23 mouse cellular contexts compared by ENCODE assay signal in genomic region chr4:123960955-123961354, GRCm38 (mm10). TPM values are rescaled to one million over a fixed set of nuclear protein-coding genes. Genes with fewer than 3 reads are reported as not detected.
DNase-seq lines count a peak whose midpoint lies in the region; ATAC-seq and TF ChIP-seq lines count a peak whose summit lies in the region.
"Had no signal": no experiment of that assay in that cellular context is flagged by ENCODE, and none has a peak within 500 bp of the region (broad histone marks: within the 10 kb centered on the region; RNA-seq: fewer than 3 reads in every experiment).

No protein-coding gene starts in this region.

- H3K4me2 ChIP-seq in embryonic facial prominence, embryonic 11.5 days (ENCODE audit: low read depth, low read length) = no peak overlapping the region
- 0 out of 2 replicates have a peak overlapping the region, but pooled peaks have one; percentile 13 for H3K4me2 ChIP-seq in heart, embryonic 16.5 days (ENCODE audit: low read depth, low read length)
- H3K4me2 ChIP-seq in lung, embryonic 14.5 days = no peak overlapping the region
- no peak overlapping the region for H3K4me2 ChIP-seq in embryonic facial prominence, embryonic 14.5 days (ENCODE audit: low read depth, low read length)
- H3K4me2 ChIP-seq: forebrain, embryonic 13.5 days; hindbrain, embryonic 12.5 days had no signal

- 63% methylated on average over 4 of the region's 4 CpGs for WGBS in embryonic facial prominence, embryonic 11.5 days
- 72% methylated on average over 4 of the region's 4 CpGs for WGBS in embryonic facial prominence, embryonic 10.5 days
- 44% methylated on average over 4 of the region's 4 CpGs for WGBS in heart, embryonic 16.5 days
- 36% methylated on average over 4 of the region's 4 CpGs for WGBS in lung, embryonic 14.5 days
- WGBS in embryonic facial prominence, embryonic 14.5 days = 36% methylated on average over 4 of the region's 4 CpGs

- peaks cover 5% of the 10 kb centered on the region for H3K27me3 ChIP-seq in embryonic facial prominence, embryonic 11.5 days (ENCODE audit: control insufficient read depth, insufficient read depth, low read length)
- H3K27me3 ChIP-seq in embryonic facial prominence, embryonic 10.5 days (replicated peaks; ENCODE audit: low read depth, poor library complexity, severe bottlenecking) = peaks cover 63% of the 10 kb centered on the region
- peaks cover 8% of the 10 kb centered on the region for H3K27me3 ChIP-seq in heart, embryonic 16.5 days (ENCODE audit: control insufficient read depth, insufficient read depth, low read length)
- peaks cover 8% of the 10 kb centered on the region for H3K27me3 ChIP-seq in lung, embryonic 14.5 days (ENCODE audit: insufficient read depth, low read length)
- peaks cover 10% of the 10 kb centered on the region for H3K27me3 ChIP-seq in embryonic facial prominence, embryonic 14.5 days (replicated peaks; ENCODE audit: control insufficient read depth, insufficient read depth, low read length)

- no peak overlapping the region for H3K9ac ChIP-seq in embryonic facial prominence, embryonic 11.5 days (replicated peaks; ENCODE audit: low read length)
- H3K9ac ChIP-seq in heart, embryonic 16.5 days (ENCODE audit: low read length) = no peak overlapping the region
- H3K9ac ChIP-seq in lung, embryonic 14.5 days = no peak overlapping the region
- no peak overlapping the region for H3K9ac ChIP-seq in embryonic facial prominence, embryonic 14.5 days (ENCODE audit: low read depth, low read length)
- H3K9ac ChIP-seq: forebrain, embryonic 13.5 days; hindbrain, embryonic 12.5 days had no signal

- ATAC-seq in embryonic facial prominence, embryonic 11.5 days (replicated peaks; ENCODE audit: insufficient number of reproducible peaks, low FRiP score, low TSS enrichment, low read depth) = no peak
- ATAC-seq in heart, embryonic 16.5 days (replicated peaks; ENCODE audit: extremely low read depth, insufficient read depth, low FRiP score) = no peak
- ATAC-seq in lung, embryonic 14.5 days (ENCODE audit: insufficient read depth) = no peak
- no peak for ATAC-seq in embryonic facial prominence, embryonic 14.5 days (ENCODE audit: low read depth)
- ATAC-seq: forebrain, embryonic 13.5 days had no signal

- no peaks in the 10 kb centered on the region for H3K36me3 ChIP-seq in embryonic facial prominence, embryonic 11.5 days (replicated peaks; ENCODE audit: control insufficient read depth, insufficient read depth, low read depth, low read length)
- H3K36me3 ChIP-seq in embryonic facial prominence, embryonic 10.5 days (replicated peaks) = no peaks in the 10 kb centered on the region
- no peaks in the 10 kb centered on the region for H3K36me3 ChIP-seq in heart, embryonic 16.5 days (ENCODE audit: control insufficient read depth, insufficient read depth)
- H3K36me3 ChIP-seq in lung, embryonic 14.5 days (ENCODE audit: insufficient read depth) = no peaks in the 10 kb centered on the region
- H3K36me3 ChIP-seq in embryonic facial prominence, embryonic 14.5 days (ENCODE audit: control insufficient read depth, insufficient read depth, low read length) = no peaks in the 10 kb centered on the region
- H3K36me3 ChIP-seq: G1E; hindbrain, embryonic 12.5 days had no signal

- H3K4me3 ChIP-seq in embryonic facial prominence, embryonic 11.5 days (ENCODE audit: low read depth, low read length) = no peak overlapping the region
- no peak overlapping the region for H3K4me3 ChIP-seq in embryonic facial prominence, embryonic 10.5 days
- H3K4me3 ChIP-seq in heart, embryonic 16.5 days (ENCODE audit: low read length) = no peak overlapping the region
- no peak overlapping the region for H3K4me3 ChIP-seq in lung, embryonic 14.5 days (ENCODE audit: low read depth, low read length)
- no peak overlapping the region for H3K4me3 ChIP-seq in embryonic facial prominence, embryonic 14.5 days (ENCODE audit: low read depth, low read length)
- H3K4me3 ChIP-seq: forebrain, embryonic 13.5 days; heart, adult 2 months; hindbrain, embryonic 12.5 days had no signal

- no peaks in the 10 kb centered on the region for H3K9me3 ChIP-seq in embryonic facial prominence, embryonic 11.5 days (replicated peaks; ENCODE audit: control insufficient read depth, low read length)
- H3K9me3 ChIP-seq in embryonic facial prominence, embryonic 10.5 days = no peaks in the 10 kb centered on the region
- H3K9me3 ChIP-seq in heart, embryonic 16.5 days (replicated peaks; ENCODE audit: control insufficient read depth, low read length) = no peaks in the 10 kb centered on the region
- H3K9me3 ChIP-seq in lung, embryonic 14.5 days (ENCODE audit: low read depth, low read length) = no peaks in the 10 kb centered on the region
- no peaks in the 10 kb centered on the region for H3K9me3 ChIP-seq in embryonic facial prominence, embryonic 14.5 days (ENCODE audit: control insufficient read depth, low read length)
- H3K9me3 ChIP-seq: forebrain, embryonic 13.5 days; G1E; hindbrain, embryonic 12.5 days had no signal

- H3K4me1 ChIP-seq in embryonic facial prominence, embryonic 11.5 days (ENCODE audit: control insufficient read depth, insufficient read depth, low read length) = no peaks in the 10 kb centered on the region; the same call in 1 of the 2 replicates
- peaks cover 21% of the 10 kb centered on the region for H3K4me1 ChIP-seq in embryonic facial prominence, embryonic 10.5 days
- H3K4me1 ChIP-seq in heart, embryonic 16.5 days (ENCODE audit: control insufficient read depth, insufficient read depth, low read length) = peaks cover 3% of the 10 kb centered on the region; the same call in 1 of the 2 replicates
- H3K4me1 ChIP-seq in lung, embryonic 14.5 days (ENCODE audit: insufficient read depth) = no peaks in the 10 kb centered on the region
- no peaks in the 10 kb centered on the region for H3K4me1 ChIP-seq in embryonic facial prominence, embryonic 14.5 days (ENCODE audit: control insufficient read depth, insufficient read depth, low read length)

- TF ChIP-seq CTCF in lung, embryonic 14.5 days (IDR thresholded peaks at IDR 0.05; ENCODE audit: low read depth) = no peak

- peak; percentile 6 for DNase-seq in embryonic facial prominence, embryonic 11.5 days (ENCODE audit: low spot score)
- no peak for DNase-seq in embryonic facial prominence, embryonic 10.5 days (ENCODE audit: low spot score)
- DNase-seq in heart, adult 8-10 months (ENCODE audit: low spot score) = no peak
- DNase-seq in lung, embryonic 14.5 days = peak; percentile 46
- no peak for DNase-seq in lung, postnatal 10 days
- peak; percentile 35 for DNase-seq in embryonic facial prominence, embryonic 14.5 days (ENCODE audit: low spot score)
- DNase-seq: cerebellum, adult 2 months; cerebellum, postnatal 36 days; heart, adult 2 months; kidney, adult 18-20 months; lung, postnatal 4 days; thymus, postnatal 25 days had no signal

- H3K27ac ChIP-seq in embryonic facial prominence, embryonic 11.5 days (replicated peaks; ENCODE audit: low read depth, low read length) = no peak overlapping the region
- H3K27ac ChIP-seq in embryonic facial prominence, embryonic 10.5 days (replicated peaks) = no peak overlapping the region
- no peak overlapping the region for H3K27ac ChIP-seq in heart, embryonic 16.5 days (ENCODE audit: low read length)
- H3K27ac ChIP-seq in lung, embryonic 14.5 days (ENCODE audit: low read depth) = no peak overlapping the region
- no peak overlapping the region for H3K27ac ChIP-seq in embryonic facial prominence, embryonic 14.5 days (replicated peaks; ENCODE audit: low read depth, low read length)
- H3K27ac ChIP-seq: forebrain, embryonic 13.5 days; heart, adult 2 months; hindbrain, embryonic 12.5 days had no signal

RNA-seq across cellular contexts. Expression of gene 4930535I16Rik, which starts 43.1 kb away (rescaled TPM):
- polyA plus RNA-seq in embryonic facial prominence, embryonic 11.5 days (2014; fragmentation: Nextera tagmentation; extraction: Ambion mirVana) = not detected in 2 replicates
- polyA plus RNA-seq in embryonic facial prominence, embryonic 10.5 days (2016; fragmentation: Nextera tagmentation; extraction: Ambion mirVana) = not detected in 2 replicates
- polyA plus RNA-seq in heart, embryonic 16.5 days (2015; fragmentation: Nextera tagmentation; extraction: Ambion mirVana) = not detected in 2 replicates
- not detected for total RNA-seq in heart, adult 8-10 months (2022)
- not detected in 2 replicates for polyA plus RNA-seq in lung, embryonic 14.5 days (2014; fragmentation: Nextera tagmentation; extraction: Ambion mirVana)
- polyA plus RNA-seq in embryonic facial prominence, embryonic 14.5 days (2014; fragmentation: Nextera tagmentation; extraction: Ambion mirVana) = not detected in 2 replicates
- total RNA-seq: G1E; gastrocnemius, adult 8-10 months; heart, adult 2 months; layer of hippocampus, postnatal 10 days; left cerebral cortex, adult 8-10 months had no signal
- polyA plus RNA-seq: cerebellum, adult 2 months; forebrain, embryonic 13.5 days; frontal cortex, adult 2 months; G1E; heart, adult 2 months; hindbrain, embryonic 12.5 days; large intestine, adult 2 months; limb, embryonic 11.5 days; liver, embryonic 16.5 days had no signal

RNA-seq across cellular contexts. Expression of gene Rragc, which starts 43.7 kb away (rescaled TPM):
- 54.0 and 55.2 TPM in 2 replicates for polyA plus RNA-seq in embryonic facial prominence, embryonic 11.5 days (2014; fragmentation: Nextera tagmentation; extraction: Ambion mirVana)
- 34.1 and 37.9 TPM in 2 replicates for polyA plus RNA-seq in embryonic facial prominence, embryonic 10.5 days (2016; fragmentation: Nextera tagmentation; extraction: Ambion mirVana)
- 40.3 and 44.4 TPM in 2 replicates for polyA plus RNA-seq in heart, embryonic 16.5 days (2015; fragmentation: Nextera tagmentation; extraction: Ambion mirVana)
- total RNA-seq in heart, adult 8-10 months (2022) = 10 to 100 TPM; 35.4 to 44.9 (median 41.8) TPM
- 50.2 and 54.3 TPM in 2 replicates for polyA plus RNA-seq in lung, embryonic 14.5 days (2014; fragmentation: Nextera tagmentation; extraction: Ambion mirVana)
- polyA plus RNA-seq in embryonic facial prominence, embryonic 14.5 days (2014; fragmentation: Nextera tagmentation; extraction: Ambion mirVana) = 54.7 and 56.6 TPM in 2 replicates

RNA-seq across cellular contexts. Expression of gene Mycbp, which starts 56.3 kb away (rescaled TPM):
- 74.0 and 76.0 TPM in 2 replicates for polyA plus RNA-seq in embryonic facial prominence, embryonic 11.5 days (2014; fragmentation: Nextera tagmentation; extraction: Ambion mirVana)
- polyA plus RNA-seq in embryonic facial prominence, embryonic 10.5 days (2016; fragmentation: Nextera tagmentation; extraction: Ambion mirVana) = 72.3 and 72.6 TPM in 2 replicates
- 49.1 and 55.4 TPM in 2 replicates for polyA plus RNA-seq in heart, embryonic 16.5 days (2015; fragmentation: Nextera tagmentation; extraction: Ambion mirVana)
- total RNA-seq in heart, adult 8-10 months (2022) = 10 to 100 TPM; 22.3 to 29.8 (median 24.3) TPM
- polyA plus RNA-seq in lung, embryonic 14.5 days (2014; fragmentation: Nextera tagmentation; extraction: Ambion mirVana) = 61.5 and 81.4 TPM in 2 replicates
- 67.5 and 81.0 TPM in 2 replicates for polyA plus RNA-seq in embryonic facial prominence, embryonic 14.5 days (2014; fragmentation: Nextera tagmentation; extraction: Ambion mirVana)

Comparison
In these comparisons a context has a peak if more than half of its experiments do, and no peak if none do; other contexts are left out.
1. DNase-seq: peak in embryonic facial prominence, embryonic 11.5 days (single experiment), lung, embryonic 14.5 days (single experiment) and embryonic facial prominence, embryonic 14.5 days (single experiment); none in embryonic facial prominence, embryonic 10.5 days (single experiment), heart, adult 8-10 months (single experiment) and lung, postnatal 10 days (single experiment).